Mouse (Mus musculus): ENCODE data around the gene Rbfox3. TPM values are rescaled to one million over a fixed set of nuclear protein-coding genes. Genes with fewer than 3 reads are reported as not detected.

Rbfox3 gene
- polyA plus RNA-seq, 1 experiment from 2014 or later: 0.60 TPM

DNA sequence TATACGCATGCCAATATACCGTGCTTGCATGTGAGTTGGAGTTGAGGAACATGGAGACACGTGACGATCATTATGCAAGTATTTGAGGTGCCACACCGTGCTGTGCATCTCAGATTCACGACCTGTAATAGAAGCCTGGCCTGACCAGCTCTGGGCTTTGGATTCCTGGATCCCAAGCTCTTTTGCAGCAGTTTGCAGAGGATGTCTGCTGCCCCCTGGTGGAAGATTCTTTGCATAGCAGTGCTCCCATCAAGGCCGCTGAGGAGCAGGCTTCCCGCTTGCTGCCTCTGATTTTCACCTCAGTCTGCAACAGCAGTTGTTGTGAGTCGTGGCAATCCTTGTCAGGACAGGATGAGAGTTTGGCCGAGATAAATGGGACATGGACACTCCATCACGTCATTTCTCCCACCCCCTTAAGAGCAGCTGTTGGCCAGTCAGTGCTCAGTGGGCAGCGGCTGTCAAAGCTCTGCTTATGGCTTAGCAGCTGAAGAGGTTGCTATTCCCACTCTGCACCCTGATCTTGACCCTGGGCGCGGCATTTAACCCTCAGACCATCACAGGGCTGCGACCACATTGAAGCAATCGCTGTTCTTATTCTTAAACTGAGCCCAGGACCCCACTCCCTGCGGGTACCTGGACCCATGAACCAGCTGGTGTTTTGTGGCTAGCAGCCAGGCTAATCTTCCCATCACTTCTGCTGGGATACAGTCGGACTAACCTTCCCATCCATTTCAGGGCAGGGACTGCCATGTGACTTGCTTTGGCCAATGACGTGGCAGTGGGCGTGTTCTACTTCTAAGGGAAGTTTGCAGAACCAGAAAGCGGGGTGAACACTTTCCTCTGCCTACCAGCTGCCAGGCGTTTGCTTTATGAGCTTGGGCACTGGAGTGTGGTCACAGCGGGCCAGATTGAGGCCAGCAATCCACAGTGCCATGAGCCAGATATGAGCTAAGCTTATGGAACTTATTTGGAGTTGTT is 172.3 kb downstream of the Rbfox3 start:
- Histone ChIP-seq H3K27me3 (ENCODE audit: insufficient read depth, poor library complexity, severe bottlenecking) (peaks cover 66% of the 10 kb centered on the region), H3K4me3 (peak overlapping the region; percentile 16), H3K9me3 (no peaks in the 10 kb centered on the region), H3K4me1 (peaks cover 28% of the 10 kb centered on the region), H3K36me3 (no peaks in the 10 kb centered on the region), H3K27ac (no peak overlapping the region)
- DNase-seq (ENCODE audit: low spot score): peak; percentile 86
- 12% methylated on average over 23 of the region's 23 CpGs for WGBS

- WGBS: 37% methylated on average over 7 of the region's 7 CpGs
- DNase-seq (ENCODE audit: low spot score): no peak
- no peak overlapping the region for H3K27ac ChIP-seq
- peaks cover 63% of the 10 kb centered on the region for H3K27me3 ChIP-seq (ENCODE audit: insufficient read depth, poor library complexity, severe bottlenecking)
- no peaks in the 10 kb centered on the region for H3K36me3 ChIP-seq
- H3K4me3 ChIP-seq: no peak overlapping the region
- H3K9me3 ChIP-seq: no peaks in the 10 kb centered on the region
- H3K4me1 ChIP-seq: peaks cover 32% of the 10 kb centered on the region
Observed at GRCm38 (mm10) chr11:118738323-118738722, 173.1 kb downstream of the Rbfox3 start.

GRCm38 (mm10) chr11:118737821-118738220 is 173.6 kb downstream of the Rbfox3 start:
- H3K4me1 ChIP-seq: peaks cover 36% of the 10 kb centered on the region
- H3K4me3 ChIP-seq: no peak overlapping the region
- no peaks in the 10 kb centered on the region for H3K36me3 ChIP-seq
- no peak for DNase-seq (ENCODE audit: low spot score)
- peaks cover 60% of the 10 kb centered on the region for H3K27me3 ChIP-seq (ENCODE audit: insufficient read depth, poor library complexity, severe bottlenecking)
- no peaks in the 10 kb centered on the region for H3K9me3 ChIP-seq
- 73% methylated on average over 2 of the region's 3 CpGs for WGBS
- no peak overlapping the region for H3K27ac ChIP-seq

DNA sequence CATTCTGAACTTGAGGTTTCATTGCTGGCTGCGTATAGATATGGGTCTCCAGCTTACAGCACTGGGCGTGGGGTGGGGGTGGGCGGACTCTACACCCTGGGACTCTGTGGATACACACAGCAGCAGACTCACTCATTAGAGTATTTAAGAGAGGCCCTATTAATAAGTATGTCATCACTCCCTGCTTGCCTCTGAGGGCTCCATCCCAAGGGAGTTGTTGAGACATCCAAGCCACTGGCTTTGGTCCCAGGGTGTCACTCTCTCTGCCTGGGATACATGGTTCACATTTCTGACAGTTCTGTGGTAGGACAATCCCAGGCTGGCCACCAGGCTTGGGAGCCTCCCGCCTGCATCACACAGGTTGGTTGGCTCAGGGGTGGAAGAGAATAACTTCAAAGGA is 174.4 kb downstream of the Rbfox3 start:
- 74% methylated on average over 4 of the region's 4 CpGs for WGBS
- H3K9me3 ChIP-seq: no peaks in the 10 kb centered on the region
- peaks cover 43% of the 10 kb centered on the region for H3K4me1 ChIP-seq
- no peak overlapping the region for H3K4me3 ChIP-seq
- peaks cover 52% of the 10 kb centered on the region for H3K27me3 ChIP-seq (ENCODE audit: insufficient read depth, poor library complexity, severe bottlenecking)
- H3K36me3 ChIP-seq: no peaks in the 10 kb centered on the region
- no peak overlapping the region for H3K27ac ChIP-seq
- DNase-seq (ENCODE audit: low spot score): no peak

DNA sequence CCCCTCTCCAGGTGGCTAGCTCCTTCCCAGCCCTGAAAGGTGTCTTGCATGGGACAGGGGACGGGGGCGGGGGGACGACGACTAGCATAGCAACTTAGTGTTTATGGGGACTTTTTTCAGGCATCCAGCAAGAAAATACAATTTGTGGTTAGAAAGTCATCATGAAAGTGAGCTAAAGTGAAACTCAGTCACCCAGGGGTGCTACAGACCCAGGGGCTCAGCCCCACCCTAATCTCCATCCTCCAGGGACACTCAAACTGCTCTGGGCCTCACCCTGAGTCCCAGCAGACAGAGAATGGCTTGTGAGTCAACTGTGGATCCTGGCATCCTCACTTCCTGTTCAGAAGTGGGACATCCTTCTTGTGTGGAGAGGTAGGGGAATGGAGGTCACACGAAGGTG is 179.7 kb downstream of the Rbfox3 start:
- Histone ChIP-seq H3K27me3 (ENCODE audit: insufficient read depth, poor library complexity, severe bottlenecking) (peaks cover 22% of the 10 kb centered on the region), H3K4me3 (no peak overlapping the region), H3K4me1 (peaks cover 65% of the 10 kb centered on the region), H3K27ac (0 out of 2 replicates have a peak overlapping the region, but pooled peaks have one; percentile 32), H3K36me3 (no peaks in the 10 kb centered on the region), H3K9me3 (no peaks in the 10 kb centered on the region)
- no peak for DNase-seq (ENCODE audit: low spot score)
- 80% methylated on average over 5 of the region's 5 CpGs for WGBS

- peak overlapping the region; percentile 67 for H3K27ac ChIP-seq
- 22% methylated on average over 8 of the region's 8 CpGs for WGBS
- DNase-seq (ENCODE audit: low spot score): peak; percentile 90
Observed at GRCm38 (mm10) chr11:118729373-118729772, 182.0 kb downstream of the Rbfox3 start.

DNA sequence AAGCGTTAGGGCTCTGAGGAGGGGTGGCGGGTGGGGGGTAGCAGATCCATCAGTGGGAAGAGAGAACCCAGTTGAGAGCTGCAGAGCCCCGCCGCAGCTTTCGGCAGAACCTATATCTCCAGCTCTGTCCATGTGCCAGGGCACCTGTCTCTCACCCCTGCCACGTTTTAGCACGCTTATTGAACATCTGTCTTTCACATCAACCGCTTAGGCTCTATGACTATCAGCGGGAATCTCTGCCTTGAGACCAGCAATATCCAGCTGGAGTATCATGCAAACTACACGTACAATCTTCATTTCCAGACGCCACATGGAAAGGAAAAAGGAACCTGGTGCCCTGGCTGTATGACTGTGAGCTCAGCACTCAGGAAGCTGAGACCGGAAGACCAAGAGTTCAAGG is 182.6 kb downstream of the Rbfox3 start:
- no peak for DNase-seq (ENCODE audit: low spot score)
- Histone ChIP-seq H3K9me3 (no peaks in the 10 kb centered on the region), H3K4me3 (no peak overlapping the region), H3K27me3 (ENCODE audit: insufficient read depth, poor library complexity, severe bottlenecking) (peaks cover 12% of the 10 kb centered on the region; the same call in 1 of the 2 replicates), H3K27ac (peak overlapping the region; percentile 67), H3K4me1 (peaks cover 60% of the 10 kb centered on the region), H3K36me3 (no peaks in the 10 kb centered on the region)
- 63% methylated on average over 12 of the region's 12 CpGs for WGBS

More at GRCm38 (mm10) chr11:118729373-118729772, 182.0 kb downstream of the Rbfox3 start:
- peaks cover 60% of the 10 kb centered on the region for H3K4me1 ChIP-seq
- no peaks in the 10 kb centered on the region for H3K36me3 ChIP-seq
- H3K4me3 ChIP-seq: no peak overlapping the region
- no peaks in the 10 kb centered on the region for H3K9me3 ChIP-seq
- peaks cover 12% of the 10 kb centered on the region; the same call in 1 of the 2 replicates for H3K27me3 ChIP-seq (ENCODE audit: insufficient read depth, poor library complexity, severe bottlenecking)

GRCm38 (mm10) chr11:118728083-118728551 is 183.3 kb downstream of the Rbfox3 start:
- DNase-seq (ENCODE audit: low spot score): no peak
- WGBS: 13% methylated on average over 8 of the region's 8 CpGs
- Histone ChIP-seq H3K9me3 (no peaks in the 10 kb centered on the region), H3K27ac (peak overlapping the region; percentile 56), H3K27me3 (ENCODE audit: insufficient read depth, poor library complexity, severe bottlenecking) (peaks cover 6% of the 10 kb centered on the region; the same call in 1 of the 2 replicates), H3K4me1 (peaks cover 55% of the 10 kb centered on the region), H3K36me3 (no peaks in the 10 kb centered on the region), H3K4me3 (no peak overlapping the region)

DNA sequence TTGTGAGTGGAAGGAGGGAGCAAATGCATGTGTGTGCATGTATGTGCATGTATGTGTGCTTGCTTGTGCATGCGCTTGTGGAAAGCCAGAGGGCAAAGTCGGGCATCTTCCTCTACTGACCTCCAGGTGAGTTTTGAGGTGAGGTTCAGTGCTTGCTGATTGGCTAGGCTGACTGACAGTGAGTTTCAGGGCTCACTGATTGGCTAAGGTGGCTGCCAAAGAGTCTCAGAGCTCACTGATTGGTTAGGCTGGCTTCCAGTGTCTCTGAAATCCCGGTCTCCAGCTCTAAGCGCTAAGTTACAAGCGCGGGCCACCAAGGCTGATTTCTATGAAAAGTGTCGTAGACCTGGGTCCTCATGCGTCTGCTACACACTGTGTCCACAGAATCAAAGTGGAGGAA is 185.0 kb downstream of the Rbfox3 start:
- no peak overlapping the region for H3K27ac ChIP-seq
- H3K36me3 ChIP-seq: no peaks in the 10 kb centered on the region
- no peak for DNase-seq (ENCODE audit: low spot score)
- H3K4me3 ChIP-seq: no peak overlapping the region
- peaks cover 54% of the 10 kb centered on the region for H3K4me1 ChIP-seq
- WGBS: 72% methylated on average over 8 of the region's 8 CpGs
- no peaks in the 10 kb centered on the region for H3K9me3 ChIP-seq
- peaks cover 20% of the 10 kb centered on the region; the same call in 1 of the 2 replicates for H3K27me3 ChIP-seq (ENCODE audit: insufficient read depth, poor library complexity, severe bottlenecking)

DNA sequence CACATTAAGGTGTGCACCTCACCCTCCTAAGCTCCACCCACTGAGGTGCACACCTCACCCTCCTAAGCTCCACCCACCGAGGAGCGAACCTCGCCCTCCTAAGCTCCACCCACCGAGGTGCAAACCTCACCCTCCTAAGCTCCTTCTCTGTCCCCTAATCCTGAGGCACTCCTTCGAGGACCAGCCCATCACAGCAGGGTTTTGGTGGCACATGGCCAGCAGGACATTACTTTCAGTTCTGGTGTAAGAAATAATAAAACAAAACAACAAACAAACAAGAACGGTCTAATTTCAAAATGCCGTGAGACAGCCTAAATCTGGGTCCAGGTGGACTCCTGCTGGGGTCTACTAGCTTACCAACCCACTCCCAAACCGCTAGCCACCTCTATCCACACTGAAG is 187.0 kb downstream of the Rbfox3 start:
- 0 out of 2 replicates have a peak, but pooled peaks cover 20% of the 10 kb centered on the region for H3K27me3 ChIP-seq (ENCODE audit: insufficient read depth, poor library complexity, severe bottlenecking)
- no peak overlapping the region for H3K4me3 ChIP-seq
- WGBS: 75% methylated on average over 8 of the region's 8 CpGs
- H3K4me1 ChIP-seq: peaks cover 51% of the 10 kb centered on the region
- H3K27ac ChIP-seq: no peak overlapping the region
- H3K9me3 ChIP-seq: no peaks in the 10 kb centered on the region
- no peak for DNase-seq (ENCODE audit: low spot score)
- H3K36me3 ChIP-seq: no peaks in the 10 kb centered on the region

DNA sequence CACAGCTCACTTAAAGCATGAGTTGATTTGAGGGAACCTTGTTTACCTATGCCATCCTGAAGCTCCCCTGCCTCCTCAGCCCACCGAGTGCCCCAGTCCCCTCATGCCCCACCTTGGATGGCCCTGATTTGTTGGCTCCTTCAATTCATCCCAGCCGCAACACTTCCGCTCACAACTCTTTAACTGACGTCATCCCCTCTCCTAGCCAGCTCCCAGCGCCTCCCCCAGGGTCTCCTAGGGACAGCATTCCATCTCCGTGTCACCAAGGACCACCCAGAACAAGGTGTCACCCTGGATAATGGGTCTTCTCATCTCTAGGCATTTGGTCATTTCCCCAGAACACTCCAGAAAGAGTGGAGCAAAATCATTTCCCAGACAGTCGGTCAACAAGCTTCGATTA is 188.2 kb downstream of the Rbfox3 start:
- no peak for DNase-seq (ENCODE audit: low spot score)

GRCm38 (mm10) chr11:118721898-118722297 is 189.5 kb downstream of the Rbfox3 start:
- 29% methylated on average over 6 of the region's 6 CpGs for WGBS
- no peak for DNase-seq (ENCODE audit: low spot score)
- 0 out of 2 replicates have a peak, but pooled peaks cover 25% of the 10 kb centered on the region for H3K27me3 ChIP-seq (ENCODE audit: insufficient read depth, poor library complexity, severe bottlenecking)
- peaks cover 25% of the 10 kb centered on the region for H3K4me1 ChIP-seq
- no peaks in the 10 kb centered on the region for H3K9me3 ChIP-seq
- no peaks in the 10 kb centered on the region for H3K36me3 ChIP-seq
- no peak overlapping the region for H3K4me3 ChIP-seq
- H3K27ac ChIP-seq: no peak overlapping the region

More for the DNA sequence above, 188.2 kb downstream of the Rbfox3 start:
- Histone ChIP-seq H3K27me3 (ENCODE audit: insufficient read depth, poor library complexity, severe bottlenecking) (0 out of 2 replicates have a peak, but pooled peaks cover 20% of the 10 kb centered on the region), H3K27ac (no peak overlapping the region), H3K4me3 (no peak overlapping the region), H3K9me3 (no peaks in the 10 kb centered on the region), H3K4me1 (peaks cover 38% of the 10 kb centered on the region), H3K36me3 (no peaks in the 10 kb centered on the region)
- WGBS: 53% methylated on average over 8 of the region's 8 CpGs

Data from heart, embryonic 10.5 days (tissue).